Mouse (Mus musculus): ENCODE data around the gene Fcgr3. TPM values are rescaled to one million over a fixed set of nuclear protein-coding genes. Genes with fewer than 3 reads are reported as not detected.

The Fcgr3 gene
- polyA plus RNA-seq, 1 experiment from 2014 or later: 37.4 TPM

DNA sequence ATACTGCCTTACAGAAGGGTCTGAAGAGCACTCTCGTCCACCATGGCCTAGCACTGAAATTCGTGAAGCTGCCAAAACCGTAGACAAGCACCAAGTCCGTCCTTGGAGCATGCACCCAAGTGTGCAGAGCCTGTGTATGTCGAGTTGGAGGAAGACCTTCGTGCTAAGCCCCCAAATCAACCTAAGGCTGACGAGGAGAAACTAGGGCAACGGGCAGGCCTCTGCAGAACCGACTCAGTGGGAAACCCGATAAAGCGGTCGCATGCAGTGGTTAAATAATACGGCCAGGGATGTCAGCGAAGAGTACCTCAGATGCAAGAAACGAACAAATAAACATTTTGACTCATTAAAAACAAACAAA, 45.9 kb upstream of the Fcgr3 start:
- no peak for DNase-seq (ENCODE audit: low spot score)
- H3K9ac ChIP-seq (replicated peaks; ENCODE audit: low read depth): 0 out of 2 replicates have a peak overlapping the region, but pooled peaks have one; percentile 41
- no peaks in the 10 kb centered on the region for H3K4me1 ChIP-seq (ENCODE audit: insufficient read depth, low read depth, low read length)
- H3K27ac ChIP-seq (ENCODE audit: low read length): no peak overlapping the region
- TF ChIP-seq EP300 (IDR thresholded peaks at IDR 0.05): no peak
- TF ChIP-seq CTCF (IDR thresholded peaks at IDR 0.05): no peak
- 12% methylated on average over 15 of the region's 15 CpGs for WGBS
- H3K27me3 ChIP-seq (replicated peaks; ENCODE audit: insufficient read depth, low read length): no peaks in the 10 kb centered on the region
- H3K4me2 ChIP-seq (replicated peaks; ENCODE audit: low read depth, low read length): peak overlapping the region; percentile 57
- H3K9me3 ChIP-seq (ENCODE audit: low read length): no peaks in the 10 kb centered on the region
- no peak for ATAC-seq
- peak overlapping the region; percentile 52 for H3K4me3 ChIP-seq (ENCODE audit: low read depth, low read length)
- H3K36me3 ChIP-seq (ENCODE audit: insufficient read depth, low read length): no peaks in the 10 kb centered on the region

DNA sequence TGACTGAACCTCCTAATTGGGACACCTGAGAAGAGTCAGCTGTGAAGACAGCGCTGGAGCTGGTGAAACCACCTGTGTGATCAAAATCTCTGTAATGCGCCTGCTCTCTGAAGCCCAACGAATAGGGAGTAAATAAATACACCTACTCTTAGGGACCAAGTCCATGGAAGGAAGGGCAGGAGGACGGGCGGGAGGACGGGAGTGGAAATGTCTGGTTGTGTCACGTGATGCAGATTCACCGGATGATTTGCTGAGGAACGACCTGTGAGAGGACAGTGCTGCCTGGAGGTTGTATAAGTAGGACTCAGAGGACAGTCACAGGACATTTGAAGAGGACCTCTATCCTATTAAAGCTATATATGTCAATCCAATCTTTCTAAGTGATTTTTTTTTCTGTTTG, 44.9 kb upstream of the Fcgr3 start:
- no peaks in the 10 kb centered on the region for H3K27me3 ChIP-seq (replicated peaks; ENCODE audit: insufficient read depth, low read length)
- no peak overlapping the region for H3K4me3 ChIP-seq (ENCODE audit: low read depth, low read length)
- no peaks in the 10 kb centered on the region for H3K36me3 ChIP-seq (ENCODE audit: insufficient read depth, low read length)
- no peaks in the 10 kb centered on the region for H3K4me1 ChIP-seq (ENCODE audit: insufficient read depth, low read depth, low read length)
- no peak for TF ChIP-seq CTCF (IDR thresholded peaks at IDR 0.05)
- WGBS: 45% methylated on average over 9 of the region's 9 CpGs
- no peak overlapping the region for H3K27ac ChIP-seq (ENCODE audit: low read length)
- DNase-seq (ENCODE audit: low spot score): no peak
- H3K9me3 ChIP-seq (ENCODE audit: low read length): no peaks in the 10 kb centered on the region
- no peak overlapping the region for H3K4me2 ChIP-seq (replicated peaks; ENCODE audit: low read depth, low read length)
- no peak for ATAC-seq
- H3K9ac ChIP-seq (replicated peaks; ENCODE audit: low read depth): no peak overlapping the region

DNA sequence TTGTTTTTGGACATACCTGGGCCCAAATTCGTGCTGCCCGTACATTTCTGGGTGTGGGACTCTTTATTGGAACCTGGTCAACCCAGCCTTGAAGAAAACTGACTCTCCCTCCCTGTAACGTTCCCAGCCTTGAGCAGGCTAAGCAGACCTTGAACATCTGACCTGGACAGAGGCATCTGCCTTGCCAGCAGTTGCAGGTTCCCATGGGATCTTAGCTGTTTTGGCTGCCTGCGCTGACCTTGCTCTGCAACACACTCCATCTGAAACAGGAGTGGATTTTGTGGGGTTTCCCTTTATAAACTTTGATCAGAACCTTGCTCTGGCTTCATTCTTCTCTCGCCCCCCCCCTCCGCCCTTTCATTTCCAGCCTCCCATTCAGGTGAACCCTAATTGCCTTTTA, 40.5 kb upstream of the Fcgr3 start:
- no peak for ATAC-seq
- no peak overlapping the region for H3K9ac ChIP-seq (replicated peaks; ENCODE audit: low read depth)
- 86% methylated on average over 6 of the region's 6 CpGs for WGBS

DNA sequence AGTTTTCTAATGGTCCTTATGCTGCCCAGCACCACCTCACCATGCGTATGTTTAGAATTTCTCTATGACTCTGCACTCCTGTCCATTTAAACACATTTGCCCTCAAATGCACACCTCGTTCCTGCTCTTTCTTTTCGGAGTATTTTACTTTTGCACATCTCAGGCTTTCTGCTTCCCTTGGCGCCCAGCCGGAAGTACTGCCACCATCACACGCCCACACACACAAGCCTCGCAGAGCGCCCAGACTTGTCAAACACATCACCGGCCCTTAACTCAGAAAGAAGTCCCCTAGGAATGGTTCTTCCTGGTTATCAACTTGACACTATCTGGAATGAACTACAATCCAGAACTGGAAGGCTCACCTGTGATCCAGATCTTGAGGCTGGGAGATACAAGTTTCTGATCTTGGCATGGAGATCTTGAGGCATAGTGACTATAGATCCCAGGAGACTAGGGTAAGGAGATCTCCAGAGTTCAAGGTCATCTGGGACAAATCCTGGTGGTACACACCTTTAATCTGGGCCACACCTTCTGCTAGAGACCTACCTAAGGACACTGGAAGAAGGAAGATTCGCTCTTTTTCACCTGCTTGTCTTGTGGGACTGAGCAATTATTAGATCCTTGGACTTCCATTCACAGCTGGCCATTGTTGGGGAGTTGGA, 38.6 kb upstream of the Fcgr3 start:
- TF ChIP-seq EP300 (IDR thresholded peaks at IDR 0.05) (no peak), CTCF (IDR thresholded peaks at IDR 0.05) (no peak)
- Histone ChIP-seq H3K9ac (replicated peaks; ENCODE audit: low read depth) (no peak overlapping the region), H3K27me3 (replicated peaks; ENCODE audit: insufficient read depth, low read length) (no peaks in the 10 kb centered on the region), H3K27ac (ENCODE audit: low read length) (no peak overlapping the region), H3K36me3 (ENCODE audit: insufficient read depth, low read length) (no peaks in the 10 kb centered on the region), H3K4me2 (replicated peaks; ENCODE audit: low read depth, low read length) (peak overlapping the region; percentile 58), H3K4me1 (ENCODE audit: insufficient read depth, low read depth, low read length) (no peaks in the 10 kb centered on the region), H3K9me3 (ENCODE audit: low read length) (no peaks in the 10 kb centered on the region), H3K4me3 (ENCODE audit: low read depth, low read length) (peak overlapping the region; percentile 60)
- ATAC-seq (no peak), DNase-seq (ENCODE audit: low spot score) (no peak)
- WGBS: 11% methylated on average over 10 of the region's 10 CpGs

More for the DNA sequence above, 40.5 kb upstream of the Fcgr3 start:
- H3K9me3 ChIP-seq (ENCODE audit: low read length): no peaks in the 10 kb centered on the region
- no peaks in the 10 kb centered on the region for H3K27me3 ChIP-seq (replicated peaks; ENCODE audit: insufficient read depth, low read length)
- no peak overlapping the region for H3K4me2 ChIP-seq (replicated peaks; ENCODE audit: low read depth, low read length)
- TF ChIP-seq CTCF (IDR thresholded peaks at IDR 0.05) (no peak), EP300 (IDR thresholded peaks at IDR 0.05) (no peak)
- no peaks in the 10 kb centered on the region for H3K4me1 ChIP-seq (ENCODE audit: insufficient read depth, low read depth, low read length)
- DNase-seq (ENCODE audit: low spot score): no peak
- H3K27ac ChIP-seq (ENCODE audit: low read length): no peak overlapping the region
- no peaks in the 10 kb centered on the region for H3K36me3 ChIP-seq (ENCODE audit: insufficient read depth, low read length)
- no peak overlapping the region for H3K4me3 ChIP-seq (ENCODE audit: low read depth, low read length)

DNA sequence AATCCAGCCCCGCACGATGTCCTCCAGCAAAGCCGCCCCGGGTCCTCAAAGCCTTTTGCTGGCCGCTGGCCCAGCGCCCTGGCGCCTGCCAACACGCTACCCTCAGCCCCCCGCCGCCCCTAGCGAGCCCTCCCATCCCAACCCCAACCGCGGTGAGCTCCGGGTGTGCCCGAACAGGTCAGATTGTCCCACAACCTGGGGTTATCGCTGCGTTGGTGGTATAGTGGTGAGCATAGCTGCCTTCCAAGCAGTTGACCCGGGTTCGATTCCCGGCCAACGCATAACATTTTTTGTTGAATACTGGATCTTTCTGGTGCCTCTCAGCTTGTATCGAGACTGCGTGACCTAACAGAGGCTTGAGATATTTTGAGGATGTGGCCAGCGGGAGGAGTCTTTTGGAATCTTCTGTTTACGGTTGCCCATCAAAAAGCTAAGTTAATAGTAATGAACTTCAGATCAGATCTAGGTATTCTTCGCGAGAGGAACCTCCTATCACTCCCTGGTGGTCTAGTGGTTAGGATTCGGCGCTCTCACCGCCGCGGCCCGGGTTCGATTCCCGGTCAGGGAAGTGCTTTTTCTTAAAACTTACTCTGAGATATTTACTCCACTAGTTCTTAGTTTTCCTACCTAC, 37.9 kb upstream of the Fcgr3 start:
- DNase-seq (ENCODE audit: low spot score) (peak; percentile 85), ATAC-seq (peak; percentile 91)
- TF ChIP-seq CTCF (IDR thresholded peaks at IDR 0.05) (no peak), EP300 (IDR thresholded peaks at IDR 0.05) (no peak)
- no peak overlapping the region for H3K27ac ChIP-seq (ENCODE audit: low read length)
- WGBS: 0% methylated on average over 35 of the region's 35 CpGs
- no peaks in the 10 kb centered on the region for H3K9me3 ChIP-seq (ENCODE audit: low read length)
- H3K9ac ChIP-seq (replicated peaks; ENCODE audit: low read depth): 0 out of 2 replicates have a peak overlapping the region, but pooled peaks have one; percentile 16
- no peaks in the 10 kb centered on the region for H3K27me3 ChIP-seq (replicated peaks; ENCODE audit: insufficient read depth, low read length)
- no peaks in the 10 kb centered on the region for H3K4me1 ChIP-seq (ENCODE audit: insufficient read depth, low read depth, low read length)
- no peaks in the 10 kb centered on the region for H3K36me3 ChIP-seq (ENCODE audit: insufficient read depth, low read length)
- H3K4me2 ChIP-seq (replicated peaks; ENCODE audit: low read depth, low read length): peak overlapping the region; percentile 58
- peak overlapping the region; percentile 60 for H3K4me3 ChIP-seq (ENCODE audit: low read depth, low read length)

DNA sequence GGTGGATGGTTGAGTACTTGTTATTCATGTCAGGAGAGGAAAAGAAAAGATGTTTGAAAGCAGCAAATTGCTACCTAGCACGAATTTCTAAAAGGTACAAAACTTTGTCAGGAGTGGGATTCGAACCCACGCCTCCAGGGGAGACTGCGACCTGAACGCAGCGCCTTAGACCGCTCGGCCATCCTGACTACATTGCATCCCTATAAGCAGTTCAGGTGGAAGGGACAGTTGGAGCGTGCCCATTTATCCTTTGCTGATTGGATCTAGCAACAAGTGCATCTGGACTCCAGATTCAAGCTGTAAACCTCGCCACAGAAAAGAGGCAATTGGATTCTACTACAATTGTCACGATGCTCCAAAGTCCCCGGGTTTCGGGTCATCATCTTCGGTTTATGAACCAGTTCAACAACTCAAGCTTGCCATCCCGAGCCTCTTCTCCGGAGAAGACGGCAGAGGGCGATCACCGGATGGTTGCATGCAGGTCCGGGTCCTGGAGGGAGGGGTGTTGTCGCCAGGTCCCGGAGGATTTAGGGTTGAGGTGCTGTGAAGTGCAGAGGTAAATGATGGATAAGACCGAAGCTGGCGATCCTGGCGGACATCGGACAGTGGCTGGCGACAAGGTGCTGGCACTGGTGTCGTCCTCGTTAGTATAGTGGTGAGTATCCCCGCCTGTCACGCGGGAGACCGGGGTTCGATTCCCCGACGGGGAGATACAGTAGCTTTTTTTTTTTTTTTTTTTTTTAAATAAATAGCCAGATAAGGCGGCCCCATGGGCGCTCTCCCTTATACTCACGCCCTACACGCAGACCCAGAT, 37.2 kb upstream of the Fcgr3 start:
- no peaks in the 10 kb centered on the region for H3K27me3 ChIP-seq (replicated peaks; ENCODE audit: insufficient read depth, low read length)
- no peaks in the 10 kb centered on the region for H3K36me3 ChIP-seq (ENCODE audit: insufficient read depth, low read length)
- H3K4me2 ChIP-seq (replicated peaks; ENCODE audit: low read depth, low read length): peak overlapping the region; percentile 58
- ATAC-seq: peak; percentile 86
- no peaks in the 10 kb centered on the region for H3K4me1 ChIP-seq (ENCODE audit: insufficient read depth, low read depth, low read length)
- DNase-seq (ENCODE audit: low spot score): peak; percentile 77
- no peak overlapping the region for H3K9ac ChIP-seq (replicated peaks; ENCODE audit: low read depth)
- WGBS: under 1% methylated on average over 40 of the region's 40 CpGs
- peak overlapping the region; percentile 60 for H3K4me3 ChIP-seq (ENCODE audit: low read depth, low read length)
- TF ChIP-seq EP300 (IDR thresholded peaks at IDR 0.05) (no peak), CTCF (IDR thresholded peaks at IDR 0.05) (peak; percentile 53)
- no peak overlapping the region for H3K27ac ChIP-seq (ENCODE audit: low read length)
- no peaks in the 10 kb centered on the region for H3K9me3 ChIP-seq (ENCODE audit: low read length)
